Mouse (Mus musculus): ENCODE measurements around the gene 2310030G06Rik.

The 2310030G06Rik gene

DNA sequence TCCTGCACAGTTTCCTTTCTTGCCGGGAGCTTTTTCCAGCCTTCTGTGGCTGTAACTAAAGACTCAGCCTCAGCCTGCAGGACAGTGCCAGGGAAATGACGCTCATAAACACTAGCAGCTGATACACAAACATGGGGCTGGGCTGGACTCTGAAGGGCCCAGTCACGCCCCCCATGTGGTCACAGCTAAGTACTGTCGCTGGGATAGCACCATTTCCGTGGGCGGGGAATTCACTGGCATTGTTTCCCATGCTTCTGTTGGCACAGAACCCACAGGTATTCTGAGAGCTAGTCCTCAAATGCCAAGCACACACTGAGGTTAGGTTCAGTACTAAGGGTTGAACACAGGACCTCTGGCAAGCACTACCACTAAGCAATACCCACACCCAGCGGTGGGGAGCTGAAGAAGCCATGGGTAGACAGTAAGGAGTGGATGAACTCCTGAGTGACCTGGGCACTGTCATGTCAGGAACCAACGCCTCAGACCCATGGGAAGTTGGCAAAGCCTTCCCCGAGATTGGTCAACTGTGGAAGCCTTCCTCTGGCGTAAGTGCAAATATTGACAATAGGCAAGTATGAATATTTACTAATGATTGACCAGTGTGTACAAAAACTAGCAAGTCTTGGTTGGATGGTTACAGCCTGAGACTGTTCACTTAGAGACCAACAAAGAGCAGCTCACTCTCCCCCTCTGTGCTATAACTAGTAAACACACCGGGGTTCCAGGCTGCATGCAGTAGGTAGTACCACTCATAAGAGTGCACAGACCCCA lies 45.2 kb downstream of the 2310030G06Rik start:
- no peak for DNase-seq (ENCODE audit: low read depth, low spot score)

DNA sequence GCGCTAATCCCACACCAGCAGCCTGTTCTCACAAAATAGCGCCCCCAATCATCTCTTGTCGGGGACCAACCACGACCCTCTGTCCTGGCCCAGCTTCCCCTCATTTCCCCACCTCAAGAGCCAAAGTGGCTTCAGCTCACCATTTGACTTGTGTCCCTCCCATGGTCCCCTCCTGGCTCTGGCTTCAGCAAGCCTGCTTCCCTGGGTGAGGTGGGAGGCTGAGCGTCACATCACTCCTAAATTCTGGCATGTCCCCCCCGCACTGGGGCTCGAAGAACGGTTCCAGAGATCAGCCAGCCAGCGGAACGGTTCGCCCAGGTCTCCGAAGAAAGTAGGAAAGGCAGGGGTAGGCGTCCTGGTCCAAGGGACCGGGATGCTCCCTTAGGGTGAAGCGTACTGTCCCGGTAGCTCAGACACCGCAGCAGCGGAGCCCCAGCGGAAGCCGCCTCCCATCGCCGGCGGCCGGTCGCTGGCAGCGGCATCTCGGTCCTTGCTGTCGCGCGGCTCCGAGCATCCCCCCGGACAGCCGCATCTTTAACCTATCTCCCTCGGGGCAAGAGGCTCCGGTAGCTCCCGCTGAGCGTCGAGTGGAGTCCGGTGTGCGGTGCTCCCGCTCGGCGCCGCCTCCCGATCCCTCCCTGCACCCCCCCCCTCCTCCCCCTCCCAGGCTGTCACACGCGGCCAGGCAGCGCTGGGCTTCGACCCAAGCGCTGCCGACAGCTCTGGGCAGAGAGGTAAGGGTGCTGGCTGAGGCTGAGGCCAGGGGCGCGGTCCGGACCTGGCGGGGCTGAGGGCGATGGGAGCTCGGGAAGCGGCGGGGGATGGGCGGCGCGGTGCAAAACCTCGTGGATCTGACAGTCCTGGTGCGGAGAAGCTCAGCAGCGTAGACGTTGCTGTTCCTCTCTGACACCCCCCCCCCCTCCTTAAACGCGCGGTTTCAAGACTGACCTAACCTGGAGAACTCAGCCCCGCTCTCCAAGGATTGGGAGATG lies 47.6 kb downstream of the 2310030G06Rik start:
- no peak for DNase-seq (ENCODE audit: low read depth, low spot score)

DNA sequence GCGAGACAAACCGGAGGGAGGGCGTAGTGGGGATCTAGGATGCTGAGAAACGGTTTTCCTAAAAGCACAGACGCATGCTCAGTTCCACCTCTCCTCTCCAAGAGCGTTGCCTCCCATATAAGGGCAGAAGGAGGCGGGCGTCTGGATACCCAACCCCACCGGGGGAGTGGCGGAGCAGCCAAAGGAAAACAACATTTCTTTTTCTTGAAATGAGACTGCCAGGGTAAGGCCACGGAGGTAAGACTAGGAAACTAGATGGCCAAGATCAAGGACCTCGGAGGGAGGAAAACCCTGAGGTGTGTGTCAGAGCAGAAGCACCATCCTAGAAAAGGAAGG lies 48.7 kb downstream of the 2310030G06Rik start:
- peak; percentile 95 for DNase-seq (ENCODE audit: low read depth, low spot score)

DNA sequence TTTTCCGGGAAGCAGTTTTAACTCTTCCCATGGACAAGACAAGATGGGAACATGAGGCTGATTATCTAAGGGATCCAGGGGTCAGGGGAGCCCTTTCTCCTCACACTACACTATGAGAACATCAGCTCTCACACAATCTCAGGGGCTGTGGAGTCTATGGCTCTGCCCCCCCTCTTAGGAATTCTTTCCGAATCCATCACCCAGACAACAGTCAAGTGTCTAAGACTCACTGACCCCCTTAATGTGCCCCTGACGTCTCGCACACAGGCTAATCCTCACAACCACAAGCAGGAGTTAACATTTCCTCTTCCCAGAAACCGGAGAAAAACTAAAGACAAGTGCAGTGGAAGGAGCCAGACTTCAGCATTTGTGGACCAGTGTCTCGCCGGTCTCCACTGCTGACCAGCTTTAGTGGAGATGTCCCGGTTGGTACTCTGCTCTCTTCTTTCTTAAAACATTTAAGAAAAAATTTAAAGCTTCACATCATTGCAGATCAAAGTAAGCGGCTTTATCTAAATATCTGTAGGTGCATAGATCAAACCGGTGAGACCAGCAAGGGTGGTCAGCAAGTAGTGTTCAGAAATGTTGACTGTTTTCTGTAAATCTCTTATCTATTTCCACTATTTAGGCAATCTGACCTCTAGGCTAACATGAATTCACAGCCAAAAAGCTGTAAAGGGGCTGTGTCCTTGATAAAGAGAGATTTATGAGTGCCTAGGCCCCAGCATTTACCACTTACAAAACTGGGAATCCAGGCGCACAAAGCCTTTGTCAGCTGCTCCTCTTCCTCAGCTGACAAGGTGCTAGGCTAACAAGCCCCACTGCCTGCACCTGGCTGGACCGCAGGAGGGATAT lies 49.3 kb downstream of the 2310030G06Rik start:
- no peak for DNase-seq (ENCODE audit: low read depth, low spot score)

DNA sequence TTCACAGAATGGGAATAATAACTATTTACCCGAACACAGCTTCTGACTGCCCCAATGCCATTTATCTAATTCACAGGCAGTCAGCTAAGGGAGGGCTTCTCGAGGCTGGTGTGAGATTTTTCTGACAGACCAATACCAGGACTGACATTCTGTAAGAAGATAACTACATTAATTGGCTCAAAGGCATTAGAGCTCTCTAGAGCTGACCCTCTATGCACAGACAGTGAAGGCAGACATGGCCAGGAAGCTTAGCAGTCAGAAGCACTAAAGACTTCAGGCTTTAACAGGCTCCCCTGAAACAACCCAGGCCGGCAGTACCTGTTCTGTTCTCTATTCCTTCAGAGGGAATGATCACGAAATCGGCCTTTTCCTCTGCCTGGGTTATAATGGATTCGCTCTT lies 51.2 kb downstream of the 2310030G06Rik start:
- no peak for DNase-seq (ENCODE audit: low read depth, low spot score)

DNA sequence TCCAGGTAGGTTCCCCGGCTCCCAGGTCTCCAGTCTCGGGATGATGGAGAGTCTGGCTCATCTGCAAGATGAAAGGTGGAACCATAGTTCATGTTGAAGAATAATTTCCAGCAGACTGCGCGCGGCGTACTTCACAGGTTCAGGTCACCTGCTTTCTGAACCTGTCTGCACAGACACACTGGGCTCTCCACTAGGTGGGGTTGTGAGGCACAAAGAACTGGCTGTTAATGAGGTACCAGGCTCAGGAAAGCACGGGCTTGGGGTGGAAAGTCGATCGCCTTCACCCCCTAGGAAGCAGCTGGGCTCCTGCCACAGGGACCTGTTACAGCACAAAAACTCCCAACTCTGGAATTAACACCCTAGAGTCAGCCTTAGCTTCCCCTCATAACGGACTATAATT lies 52.7 kb downstream of the 2310030G06Rik start:
- no peak for DNase-seq (ENCODE audit: low read depth, low spot score)

DNA sequence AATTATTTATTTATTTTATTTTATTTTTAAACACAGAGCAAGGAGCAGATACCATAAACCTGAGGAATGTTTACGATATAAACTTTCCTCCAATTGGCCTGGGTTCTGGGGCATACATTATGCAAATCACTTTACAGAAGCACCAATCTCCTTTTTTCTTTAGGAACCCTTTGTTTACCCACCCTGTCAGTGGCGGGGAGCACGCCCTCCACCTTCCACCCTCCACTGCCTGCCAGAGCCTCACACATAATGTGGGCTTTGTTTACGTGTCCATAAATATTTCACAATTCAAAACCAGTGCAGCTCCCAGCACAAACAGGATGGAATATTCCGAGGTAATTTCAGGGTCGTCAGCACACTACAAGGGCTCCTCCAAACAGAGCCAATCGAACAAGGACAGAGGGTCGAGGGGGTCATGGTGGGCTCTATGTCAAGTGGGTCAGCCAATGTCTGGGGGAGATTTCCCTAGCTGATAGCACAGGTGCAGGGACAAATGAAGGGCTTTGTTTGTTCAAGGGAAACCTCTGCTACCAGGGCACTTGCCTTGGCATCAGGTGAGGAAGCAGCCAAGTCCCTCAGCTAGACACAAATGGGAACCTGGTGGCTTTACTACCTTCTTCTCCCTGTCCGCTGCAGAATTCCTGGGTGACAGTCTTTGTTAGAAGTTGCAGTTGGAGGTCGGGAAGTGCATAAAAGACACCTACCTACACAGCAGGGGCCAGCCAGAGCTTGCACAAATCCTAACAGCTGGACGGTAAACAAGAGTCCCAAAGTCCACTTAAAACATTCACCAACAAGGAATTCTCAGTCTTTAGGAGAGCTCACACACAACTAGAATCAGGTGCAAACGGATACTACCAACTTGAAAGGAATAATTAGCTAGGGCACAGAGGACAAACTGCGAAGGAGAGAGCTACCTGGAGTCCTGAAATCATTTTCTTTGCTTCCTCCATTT lies 53.4 kb downstream of the 2310030G06Rik start:
- DNase-seq (ENCODE audit: low read depth, low spot score) = no peak
